Mouse (Mus musculus) adrenal gland, adult 8-10 months (tissue): ENCODE measurements around the gene Zfp629. TPM values are rescaled to one million over a fixed set of nuclear protein-coding genes. Genes with fewer than 3 reads are reported as not detected.

Experiments
- DNase-seq: peaks from one replicate; pipeline ENCODE4 v3.0.0; 2022
- total RNA-seq, 4 experiments: library from RNA; stranded (reverse); gene quantifications; 2 replicates each; pipeline ENCODE4 v1.2.4; 2022

Zfp629 gene
- total RNA-seq, 4 experiments from 2014 or later = 16.5 to 28.8 (median 23.3) TPM

DNA sequence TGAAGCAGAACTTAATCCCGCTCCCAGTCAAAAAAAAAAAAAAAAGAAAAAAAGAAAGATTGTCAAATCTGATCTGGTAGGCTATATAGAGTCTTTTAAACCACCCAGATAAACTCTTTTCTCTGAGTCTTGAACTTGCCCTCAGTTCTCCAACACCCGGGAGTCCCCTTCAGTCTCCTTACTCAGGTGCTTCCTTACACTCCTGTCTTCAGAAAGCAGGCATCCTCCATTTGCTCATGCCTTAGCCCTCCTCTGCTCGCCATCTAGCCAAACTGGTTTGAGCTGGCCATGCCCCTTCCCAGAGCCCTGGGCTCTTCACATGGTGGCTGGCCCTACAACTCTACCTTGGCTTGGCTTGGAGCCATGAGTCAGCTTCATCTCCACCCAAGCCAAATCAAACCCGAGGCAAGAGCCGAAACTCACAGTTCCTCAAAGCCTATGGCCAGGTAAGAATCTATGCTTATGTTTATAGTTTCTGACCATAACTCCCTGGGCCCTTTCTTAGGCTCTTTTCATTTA lies 54.2 kb downstream of the Zfp629 start, which contains the start of gene Tmem265:
Tmem265 (plus strand) TSS at position 51 of the 519 bp plus-strand sequence.
- no peak for DNase-seq

DNA sequence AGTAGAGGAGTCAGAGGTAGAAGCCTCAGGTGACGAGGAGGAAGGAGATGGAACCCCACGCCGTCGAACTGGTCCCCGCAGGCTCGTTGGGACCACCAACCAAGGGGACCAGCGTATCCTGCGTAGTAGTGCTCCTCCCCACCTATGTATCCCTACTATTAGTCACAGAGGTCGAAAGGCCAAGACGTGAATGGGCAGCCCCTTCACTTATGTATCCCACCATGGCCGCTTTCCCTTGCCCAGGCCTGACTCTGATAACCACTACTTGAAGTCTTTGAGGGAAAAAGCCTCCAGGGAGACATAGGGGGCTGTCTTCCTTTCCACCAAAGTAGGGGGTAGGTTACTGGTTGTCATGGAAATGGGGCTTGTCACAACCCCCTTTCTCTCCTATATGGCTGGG lies 55.0 kb downstream of the Zfp629 start:
- DNase-seq = no peak

Other genes starting within 250 kb of the Zfp629 start
- 10 to 100 TPM; 11.1 to 14.4 (median 12.5) TPM for gene Zfp747, start 239.7 kb downstream of the Zfp629 start, total RNA-seq
- gene 9130019O22Rik, start 228.6 kb downstream of the Zfp629 start, total RNA-seq = 1 to 10 TPM; 4.5 to 6.6 (median 5.9) TPM
- 10 to 100 TPM; 10.3 to 12.7 (median 11.4) TPM for gene E430018J23Rik, start 222.2 kb downstream of the Zfp629 start, total RNA-seq
- gene Zfp764, start 209.0 kb downstream of the Zfp629 start, total RNA-seq = 10 to 100 TPM in 1 of 4 experiments, 1 to 10 TPM in 3; 6.8 to 10.0 (median 8.3) TPM
- 10 to 100 TPM; 15.5 to 22.0 (median 19.5) TPM for gene Zfp688, start 193.7 kb downstream of the Zfp629 start, total RNA-seq
- 1 to 10 TPM; 3.8 to 6.7 (median 4.5) TPM for gene Zfp689, start 166.6 kb downstream of the Zfp629 start, total RNA-seq
- 10 to 100 TPM; 49.1 to 65.5 (median 58.2) TPM for gene Prr14, start 156.2 kb downstream of the Zfp629 start, total RNA-seq
- gene Fbrs, start 136.6 kb downstream of the Zfp629 start, total RNA-seq = 10 to 100 TPM; 64.6 to 98.2 (median 75.6) TPM
- gene Srcap, start 103.8 kb downstream of the Zfp629 start, total RNA-seq = 100 to 1,000 TPM; 103 to 156 (median 120) TPM
- gene Gm42715, start 96.2 kb downstream of the Zfp629 start, total RNA-seq = 10 to 100 TPM; 21.9 to 28.0 (median 26.2) TPM
- gene Tmem265, start 54.4 kb downstream of the Zfp629 start, total RNA-seq = not detected
- 10 to 100 TPM; 50.0 to 65.5 (median 55.9) TPM for gene Phkg2, start 42.5 kb downstream of the Zfp629 start, total RNA-seq
- gene Ccdc189, start 27.2 kb downstream of the Zfp629 start, total RNA-seq = 10 to 100 TPM in 2 of 4 experiments, 1 to 10 TPM in 2; 8.8 to 13.0 (median 10.5) TPM
- 10 to 100 TPM; 50.1 to 81.9 (median 70.9) TPM for gene Rnf40, start 27.0 kb downstream of the Zfp629 start, total RNA-seq
- 100 to 1,000 TPM in 2 of 4 experiments, 10 to 100 TPM in 2; 75.9 to 120 (median 98.1) TPM for gene Bcl7c, start 93.1 kb upstream of the Zfp629 start, total RNA-seq
- 1 to 10 TPM; 2.2 to 4.5 (median 2.7) TPM for gene Ctf1, start 96.9 kb upstream of the Zfp629 start, total RNA-seq
- not detected for gene Ctf2, start 116.4 kb upstream of the Zfp629 start, total RNA-seq
- 10 to 100 TPM; 13.5 to 18.6 (median 16.5) TPM for gene Fbxl19, start 128.7 kb upstream of the Zfp629 start, total RNA-seq
- gene Orai3, start 154.0 kb upstream of the Zfp629 start, total RNA-seq = 10 to 100 TPM; 30.1 to 37.2 (median 35.0) TPM
- gene Setd1a, start 160.9 kb upstream of the Zfp629 start, total RNA-seq = 10 to 100 TPM; 39.6 to 54.6 (median 45.7) TPM
- gene Gm49388, start 169.8 kb upstream of the Zfp629 start, total RNA-seq = 1 to 10 TPM; 4.2 to 8.9 (median 5.8) TPM
- gene Hsd3b7, start 184.8 kb upstream of the Zfp629 start, total RNA-seq = 10 to 100 TPM; 33.8 to 44.9 (median 41.5) TPM
- 100 to 1,000 TPM in 3 of 4 experiments, 10 to 100 TPM in 1; 84.9 to 143 (median 113) TPM for gene Stx4a, start 208.5 kb upstream of the Zfp629 start, total RNA-seq
- 1 to 10 TPM; 2.9 to 8.5 (median 6.3) TPM for gene Stx1b, start 208.8 kb upstream of the Zfp629 start, total RNA-seq